Mouse (Mus musculus): Measurements from ENCODE around the gene Parvb. TPM values are rescaled to one million over a fixed set of nuclear protein-coding genes. Genes with fewer than 3 reads are reported as not detected.

The Parvb gene
- total and polyA plus RNA-seq, 3 experiments: 0.04 to 2.3 TPM; not detected in 1

GRCm38 (mm10) chr15:84210461-84210860 lies 21.4 kb upstream of the Parvb start (continued):
- TF ChIP-seq SMC3 (IDR thresholded peaks at IDR 0.05; ENCODE audit: low read depth, low read length) (no peak), JUND (conservative IDR thresholded peaks at IDR 0.05; ENCODE audit: low read depth, low read length) (no peak)

DNA sequence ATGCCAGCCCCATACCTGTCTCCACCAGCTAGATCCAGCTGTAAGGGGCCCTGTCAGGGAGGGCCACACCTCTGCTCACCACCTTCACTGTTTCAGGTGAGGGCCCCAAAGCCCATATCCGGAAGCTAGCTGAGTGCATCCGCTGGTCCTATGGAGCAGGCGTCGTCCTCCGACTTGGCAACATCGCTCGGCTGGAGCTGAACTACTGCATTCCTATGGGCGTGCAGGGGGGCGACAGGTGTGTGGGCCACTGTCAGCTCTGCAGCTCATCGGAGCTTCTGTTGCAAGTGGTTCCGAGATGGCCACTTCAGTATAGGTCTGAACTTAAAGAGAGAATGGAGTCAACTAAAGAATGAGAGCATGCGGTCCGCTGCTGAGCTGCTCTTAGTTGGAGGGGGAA lies 20.9 kb upstream of the Parvb start:
- Histone ChIP-seq H3K36me3 (replicated peaks in 1 of 2; ENCODE audit: control insufficient read depth in 1 of 2, insufficient read depth in 1 of 2, low read length in 1 of 2) (peaks cover 61 to 82% of the 10 kb centered on the region in 2 experiments), H3K9me3 (replicated peaks; ENCODE audit: low read length) (no peaks in the 10 kb centered on the region), H3K4me2 (ENCODE audit: insufficient read depth, low read depth, poor library complexity, severe bottlenecking) (no peak overlapping the region), H3K27ac (ENCODE audit: insufficient read depth, low read depth) (no peak overlapping the region), H3K9ac (ENCODE audit: insufficient read depth, low read depth) (no peak overlapping the region), H3K4me3 (replicated peaks in 1 of 3; ENCODE audit: low read depth in 2 of 3, low read length in 2 of 3, poor library complexity in 1 of 3) (no peak overlapping the region), H3K4me1 (ENCODE audit: control insufficient read depth in 1 of 2, insufficient read depth in 2 of 2) (peaks cover 18 to 32% of the 10 kb centered on the region in 2 experiments), H3K79me2 (replicated peaks; ENCODE audit: control insufficient read depth, extremely low read depth, insufficient read depth, poor library complexity, severe bottlenecking) (no peaks in the 10 kb centered on the region), H3K27me3 (replicated peaks) (no peaks in the 10 kb centered on the region)
- dilution Hi-C loops (cut with MboI; ENCODE audit: extremely low pct_ligation_motif_present, extremely low pct_unique_long_range_greater_than_20kb, low sequenced_read_pairs) (no loop called here), in situ Hi-C loops (cut with MboI; ENCODE audit: low pct_ligation_motif_present, low pct_unique_long_range_greater_than_20kb, low sequenced_read_pairs) (no loop called here)
- TF ChIP-seq GABPA (IDR thresholded peaks at IDR 0.05; ENCODE audit: insufficient replicate concordance, low read depth, low read length) (no peak), POLR2A (IDR thresholded peaks at IDR 0.05; ENCODE audit: low read depth, low read length) (no peak), TCF12 (IDR thresholded peaks at IDR 0.05; ENCODE audit: low read depth, low read length) (no peak)
- DNase-seq (ENCODE audit: extremely low read depth): no peak

- Histone ChIP-seq H3K4me2 (ENCODE audit: insufficient read depth, low read depth, poor library complexity, severe bottlenecking) (no peak overlapping the region), H3K9me3 (replicated peaks; ENCODE audit: low read length) (no peaks in the 10 kb centered on the region), H3K27ac (ENCODE audit: insufficient read depth, low read depth) (no peak overlapping the region), H3K4me3 (replicated peaks in 1 of 3; ENCODE audit: low read depth in 2 of 3, low read length in 2 of 3, poor library complexity in 1 of 3) (no peak overlapping the region), H3K4me1 (ENCODE audit: control insufficient read depth in 1 of 2, insufficient read depth in 2 of 2) (peaks cover 18 to 35% of the 10 kb centered on the region in 2 experiments), H3K27me3 (replicated peaks) (no peaks in the 10 kb centered on the region), H3K79me2 (replicated peaks; ENCODE audit: control insufficient read depth, extremely low read depth, insufficient read depth, poor library complexity, severe bottlenecking) (no peaks in the 10 kb centered on the region), H3K36me3 (replicated peaks in 1 of 2; ENCODE audit: control insufficient read depth in 1 of 2, insufficient read depth in 1 of 2, low read length in 1 of 2) (peaks cover 55 to 79% of the 10 kb centered on the region in 2 experiments), H3K9ac (ENCODE audit: insufficient read depth, low read depth) (no peak overlapping the region)
- DNase-seq (ENCODE audit: extremely low read depth): no peak
- in situ Hi-C loops (cut with MboI; ENCODE audit: low pct_ligation_motif_present, low pct_unique_long_range_greater_than_20kb, low sequenced_read_pairs) (no loop called here), dilution Hi-C loops (cut with MboI; ENCODE audit: extremely low pct_ligation_motif_present, extremely low pct_unique_long_range_greater_than_20kb, low sequenced_read_pairs) (no loop called here)
- no peak for TF ChIP-seq E2F4 (IDR thresholded peaks at IDR 0.05; ENCODE audit: insufficient replicate concordance, low read depth, low read length)
- no peak for TF ChIP-seq ELF1 (IDR thresholded peaks at IDR 0.05; ENCODE audit: low read depth, low read length)
- TF ChIP-seq GABPA (IDR thresholded peaks at IDR 0.05; ENCODE audit: insufficient replicate concordance, low read depth, low read length): no peak
- no peak for TF ChIP-seq SIN3A (IDR thresholded peaks at IDR 0.05; ENCODE audit: low read length)
- no peak for TF ChIP-seq MAZ (IDR thresholded peaks at IDR 0.05; ENCODE audit: low read depth, low read length)
- no peak for TF ChIP-seq USF1 (IDR thresholded peaks at IDR 0.05; ENCODE audit: low read depth, low read length)
- TF ChIP-seq MAFK (IDR thresholded peaks at IDR 0.05; ENCODE audit: insufficient replicate concordance, low read length): no peak
- no peak for TF ChIP-seq MYC (IDR thresholded peaks at IDR 0.05; ENCODE audit: low read depth, low read length)
- no peak for TF ChIP-seq CHD1 (IDR thresholded peaks at IDR 0.05; ENCODE audit: low read depth, low read length)
- no peak for TF ChIP-seq SMC3 (IDR thresholded peaks at IDR 0.05; ENCODE audit: low read depth, low read length)
- no peak for TF ChIP-seq POLR2AphosphoS2 (IDR thresholded peaks at IDR 0.05; ENCODE audit: low read depth, low read length)
- no peak for TF ChIP-seq MXI1 (IDR thresholded peaks at IDR 0.05; ENCODE audit: low read depth, low read length)
- TF ChIP-seq JUND (conservative IDR thresholded peaks at IDR 0.05; ENCODE audit: low read depth, low read length): no peak
Observed at GRCm38 (mm10) chr15:84211564-84211963, 20.3 kb upstream of the Parvb start.

Data from CH12.LX (cell line).